Mouse (Mus musculus) limb, embryonic 11.5 days (tissue): ENCODE results near the gene Rcan3. TPM values are rescaled to one million over a fixed set of nuclear protein-coding genes. Genes with fewer than 3 reads are reported as not detected.

Experiments used
- ATAC-seq: fragments of 200-750 bp; cut with Nextera tagmentation; 2 replicates; pipeline ENCODE4 v1.8.0; 2017; ENCODE audit warnings: low read depth; ENCODE audit not compliant: insufficient number of reproducible peaks, low FRiP score, low TSS enrichment
- DNase-seq: peaks from one replicate; pipeline ENCODE4 v3.0.0-alpha.2; 2015; ENCODE audit warnings: low spot score
- H3K27ac ChIP-seq: fragments of 300-500 bp; sonication (generic); replicated peaks from 2 replicates; pipeline ENCODE4 v1.5.1; 2014; ENCODE audit warnings: low read depth, mild to moderate bottlenecking, low read length
- H3K27me3 ChIP-seq: fragments of 300-500 bp; sonication (generic); 2 replicates; pipeline ENCODE4 v1.6.1; 2014; ENCODE audit warnings: mild to moderate bottlenecking, low read length, mixed read lengths; ENCODE audit not compliant: control insufficient read depth, insufficient read depth
- H3K36me3 ChIP-seq: fragments of 300-500 bp; sonication (generic); 2 replicates; pipeline ENCODE4 v1.6.1; 2014; ENCODE audit warnings: mild to moderate bottlenecking, low read length, moderate library complexity, mixed read lengths; ENCODE audit not compliant: control insufficient read depth, insufficient read depth
- H3K4me1 ChIP-seq: fragments of 300-500 bp; sonication (generic); 2 replicates; pipeline ENCODE4 v1.6.1; 2014; ENCODE audit warnings: low read length, mixed read lengths; ENCODE audit not compliant: control insufficient read depth, insufficient read depth
- H3K4me2 ChIP-seq: fragments of 300-500 bp; sonication (generic); 2 replicates; pipeline ENCODE4 v1.6.1; 2014; ENCODE audit warnings: low read depth, mild to moderate bottlenecking, moderate library complexity; ENCODE audit not compliant: severe bottlenecking
- H3K4me3 ChIP-seq: fragments of 300-500 bp; sonication (generic); 2 replicates; pipeline ENCODE4 v1.5.1; 2014; ENCODE audit warnings: low read depth, low read length
- H3K9ac ChIP-seq: fragments of 300-500 bp; sonication (generic); 2 replicates; pipeline ENCODE4 v1.6.1; 2014; ENCODE audit warnings: mild to moderate bottlenecking, low read length
- H3K9me3 ChIP-seq: fragments of 300-500 bp; sonication (generic); 2 replicates; pipeline ENCODE4 v1.6.1; 2016; ENCODE audit warnings: low read length; ENCODE audit not compliant: control insufficient read depth
- WGBS: fragments of 180-500 bp; shearing (Covaris S2); extraction: QIAGEN DNeasy Blood & Tissue Kit; methylation state at CpG from one replicate; pipeline ENCODE4 v1.1.7; 2014; 5-methylcytosine and 5-hydroxymethylcytosine counted together
- microRNA counts: library from miRNA; unstranded; fragments of <30 nt; microRNA quantifications from one replicate; lab custom pipeline; 2016
- microRNA-seq: library from miRNA; unstranded; fragments of <30 nt; microRNA quantifications from one replicate; pipeline ENCODE4, GENCODE M21; 2016
- polyA plus RNA-seq: library from polyadenylated mRNA; unstranded; fragments of >200 nt; fragmentation: Nextera tagmentation; extraction: Ambion mirVana; gene quantifications from 2 replicates; pipeline ENCODE4 v1.2.1, GENCODE M21; 2014

Gene Rcan3
- polyA plus RNA-seq, 1 experiment from 2014 or later, result 9.6 TPM

DNA sequence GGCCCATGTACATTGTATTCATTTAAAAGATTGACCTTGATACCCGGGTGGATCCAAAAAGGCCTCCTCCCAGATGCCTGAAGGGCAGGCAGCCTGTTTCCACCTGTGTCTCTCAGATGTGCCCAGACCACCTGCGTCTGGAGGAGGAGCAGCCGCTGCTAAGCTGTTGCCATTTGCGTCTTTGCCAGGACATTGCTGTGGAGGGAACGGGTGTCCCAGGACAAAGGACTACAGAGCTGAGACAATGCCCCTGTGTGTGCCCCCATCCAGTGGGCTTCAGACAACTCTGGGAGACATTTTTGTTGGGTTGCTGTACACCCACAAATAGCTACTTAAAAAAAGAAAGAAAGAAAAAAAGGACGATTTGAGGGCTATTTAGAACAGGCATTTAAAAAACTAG, 70.8 kb downstream of the Rcan3 start:
- Histone ChIP-seq H3K4me3 (no peak overlapping the region), H3K27ac (no peak overlapping the region), H3K36me3 (no peaks in the 10 kb centered on the region), H3K27me3 (no peaks in the 10 kb centered on the region), H3K9ac (no peak overlapping the region), H3K9me3 (no peaks in the 10 kb centered on the region), H3K4me2 (no peak overlapping the region), H3K4me1 (no peaks in the 10 kb centered on the region)
- WGBS, result 46% methylated on average over 6 of the region's 6 CpGs
- DNase-seq (no peak), ATAC-seq (no peak)

MicroRNAs within 50 kb of the gene (microRNA counts, 519-probe panel; counts per million panel counts)
- microRNA mmu-miR-700 (lab: Ali Mortazavi, UCI), result not detected

Small RNA genes within 50 kb of the gene (microRNA-seq; reads per million reads assigned to microRNA genes)
- 158 reads per million, percentile 55 among the genes with 10 or more reads in this experiment for gene Mir700

Other genes with a start within 250 kb of the Rcan3 start
- 141 and 161 TPM in 2 replicates for gene Clic4, start 161.0 kb downstream of the Rcan3 start, polyA plus RNA-seq
- 243 and 254 TPM in 2 replicates for gene Srrm1, start 80.5 kb downstream of the Rcan3 start, polyA plus RNA-seq
- gene Ncmap, start 35.6 kb downstream of the Rcan3 start, polyA plus RNA-seq, result 0.30 and 0.64 TPM in 2 replicates
- 0.13 TPM in 1 of 2 replicates, not detected in the other for gene Stpg1, start 60.9 kb upstream of the Rcan3 start, polyA plus RNA-seq
- gene Nipal3, start 61.2 kb upstream of the Rcan3 start, polyA plus RNA-seq, result 2.1 and 2.6 TPM in 2 replicates
- 8.3 and 11.0 TPM in 2 replicates for gene Grhl3, start 139.8 kb upstream of the Rcan3 start, polyA plus RNA-seq